Mouse (Mus musculus): Measurements from ENCODE around the gene Dusp5. TPM values are rescaled to one million over a fixed set of nuclear protein-coding genes. Genes with fewer than 3 reads are reported as not detected.

Dusp5 gene
- total and polyA plus RNA-seq, 2 experiments from 2014 or later: 9.6 to 20.8 TPM

- Histone ChIP-seq H3K9me3 (replicated peaks; ENCODE audit: control insufficient read depth, low read length) (no peaks in the 10 kb centered on the region), H3K9ac (replicated peaks; ENCODE audit: low read depth, low read length) (no peak overlapping the region), H3K27ac (ENCODE audit: low read depth) (no peak overlapping the region), H3K4me3 (ENCODE audit: low read depth, low read length) (no peak overlapping the region), H3K4me2 (ENCODE audit: low read depth, low read length) (no peak overlapping the region), H3K4me1 (ENCODE audit: control insufficient read depth, insufficient read depth) (peaks cover 19% of the 10 kb centered on the region), H3K27me3 (ENCODE audit: control insufficient read depth, insufficient read depth, low read length) (no peaks in the 10 kb centered on the region), H3K36me3 (replicated peaks; ENCODE audit: control insufficient read depth, insufficient read depth, low read length) (no peaks in the 10 kb centered on the region)
- DNase-seq (ENCODE audit: low spot score) (peak; percentile 4), ATAC-seq (ENCODE audit: insufficient read depth, low read depth) (no peak)
- 82% methylated on average over 3 of the region's 3 CpGs for WGBS
- TF ChIP-seq EP300 (IDR thresholded peaks at IDR 0.05; ENCODE audit: low read depth) (no peak), CTCF (IDR thresholded peaks at IDR 0.05; ENCODE audit: low read depth) (no peak)
These were observed 44.0 kb upstream of the Dusp5 start for GRCm38 (mm10) chr19:53484918-53485317.

GRCm38 (mm10) chr19:53489187-53489586 lies 39.7 kb upstream of the Dusp5 start:
- no peak for DNase-seq (ENCODE audit: low spot score)
- 56% methylated on average over 12 of the region's 12 CpGs for WGBS

DNA sequence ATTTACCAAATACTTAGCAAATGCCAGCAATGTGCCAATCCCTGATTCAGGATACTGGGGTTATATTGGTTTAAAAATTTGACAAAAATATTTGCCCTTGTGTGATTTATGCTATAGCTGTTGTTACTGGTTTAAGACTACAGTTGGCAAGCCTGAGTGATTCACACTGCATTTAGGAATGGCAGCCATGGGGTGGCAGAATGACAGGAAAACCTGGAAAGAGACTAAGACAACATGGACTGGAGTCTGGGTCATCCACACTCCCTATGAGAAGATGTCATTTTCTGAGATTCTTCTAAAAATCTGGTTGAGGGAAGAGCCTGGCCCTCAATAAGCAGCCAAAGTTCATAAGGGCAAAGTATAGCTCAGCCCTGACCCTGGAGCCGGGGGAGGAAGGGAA lies 39.0 kb upstream of the Dusp5 start:
- no peak for ATAC-seq (ENCODE audit: insufficient read depth, low read depth)
- Histone ChIP-seq H3K36me3 (replicated peaks; ENCODE audit: control insufficient read depth, insufficient read depth, low read length) (no peaks in the 10 kb centered on the region), H3K4me3 (ENCODE audit: low read depth, low read length) (no peak overlapping the region), H3K4me1 (ENCODE audit: control insufficient read depth, insufficient read depth) (peaks cover 16% of the 10 kb centered on the region; the same call in 1 of the 2 replicates), H3K27me3 (ENCODE audit: control insufficient read depth, insufficient read depth, low read length) (no peaks in the 10 kb centered on the region), H3K9me3 (replicated peaks; ENCODE audit: control insufficient read depth, low read length) (no peaks in the 10 kb centered on the region), H3K27ac (ENCODE audit: low read depth) (no peak overlapping the region), H3K9ac (replicated peaks; ENCODE audit: low read depth, low read length) (no peak overlapping the region), H3K4me2 (ENCODE audit: low read depth, low read length) (no peak overlapping the region)
- DNase-seq (ENCODE audit: low spot score): no peak
- no peak for TF ChIP-seq EP300 (IDR thresholded peaks at IDR 0.05; ENCODE audit: low read depth)
- TF ChIP-seq CTCF (IDR thresholded peaks at IDR 0.05; ENCODE audit: low read depth): no peak
- WGBS: 76% methylated on average over 1 of the region's 1 CpGs

More at GRCm38 (mm10) chr19:53489187-53489586, 39.7 kb upstream of the Dusp5 start:
- TF ChIP-seq EP300 (IDR thresholded peaks at IDR 0.05; ENCODE audit: low read depth): no peak
- TF ChIP-seq CTCF (IDR thresholded peaks at IDR 0.05; ENCODE audit: low read depth): no peak
- H3K27me3 ChIP-seq (ENCODE audit: control insufficient read depth, insufficient read depth, low read length): no peaks in the 10 kb centered on the region
- no peak for ATAC-seq (ENCODE audit: insufficient read depth, low read depth)
- H3K9me3 ChIP-seq (replicated peaks; ENCODE audit: control insufficient read depth, low read length): no peaks in the 10 kb centered on the region
- no peak overlapping the region for H3K9ac ChIP-seq (replicated peaks; ENCODE audit: low read depth, low read length)
- H3K27ac ChIP-seq (ENCODE audit: low read depth): no peak overlapping the region
- no peak overlapping the region for H3K4me3 ChIP-seq (ENCODE audit: low read depth, low read length)
- peaks cover 15% of the 10 kb centered on the region for H3K4me1 ChIP-seq (ENCODE audit: control insufficient read depth, insufficient read depth)
- H3K4me2 ChIP-seq (ENCODE audit: low read depth, low read length): no peak overlapping the region
- H3K36me3 ChIP-seq (replicated peaks; ENCODE audit: control insufficient read depth, insufficient read depth, low read length): no peaks in the 10 kb centered on the region

DNA sequence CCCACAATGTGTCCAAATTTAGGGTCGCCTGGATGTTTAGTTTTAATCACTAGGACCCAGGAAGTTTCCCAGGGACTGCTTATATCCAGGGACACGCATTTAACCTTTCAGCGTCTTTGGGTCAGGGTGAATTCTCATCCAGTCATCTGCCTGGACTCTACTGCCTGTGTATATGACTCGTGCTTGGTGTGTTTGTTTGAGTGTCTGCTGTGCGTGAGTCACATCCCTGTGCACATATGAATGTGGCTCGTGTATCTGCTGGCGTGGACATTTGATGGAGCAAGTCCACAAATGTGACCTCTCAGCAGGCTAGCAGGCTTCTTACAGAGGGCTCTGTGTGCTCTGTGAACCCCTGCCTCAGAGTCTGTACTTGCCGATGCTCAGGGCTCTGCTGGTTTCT lies 38.0 kb upstream of the Dusp5 start:
- no peak for DNase-seq (ENCODE audit: low spot score)
- Histone ChIP-seq H3K4me1 (ENCODE audit: control insufficient read depth, insufficient read depth) (peaks cover 14% of the 10 kb centered on the region; the same call in 1 of the 2 replicates), H3K4me3 (ENCODE audit: low read depth, low read length) (no peak overlapping the region), H3K4me2 (ENCODE audit: low read depth, low read length) (no peak overlapping the region), H3K9me3 (replicated peaks; ENCODE audit: control insufficient read depth, low read length) (no peaks in the 10 kb centered on the region), H3K27ac (ENCODE audit: low read depth) (no peak overlapping the region), H3K9ac (replicated peaks; ENCODE audit: low read depth, low read length) (no peak overlapping the region), H3K27me3 (ENCODE audit: control insufficient read depth, insufficient read depth, low read length) (no peaks in the 10 kb centered on the region), H3K36me3 (replicated peaks; ENCODE audit: control insufficient read depth, insufficient read depth, low read length) (no peaks in the 10 kb centered on the region)
- TF ChIP-seq EP300 (IDR thresholded peaks at IDR 0.05; ENCODE audit: low read depth) (no peak), CTCF (IDR thresholded peaks at IDR 0.05; ENCODE audit: low read depth) (no peak)
- ATAC-seq (ENCODE audit: insufficient read depth, low read depth): no peak
- WGBS: 76% methylated on average over 8 of the region's 8 CpGs

GRCm38 (mm10) chr19:53492528-53492927 lies 36.4 kb upstream of the Dusp5 start:
- Histone ChIP-seq H3K36me3 (replicated peaks; ENCODE audit: control insufficient read depth, insufficient read depth, low read length) (no peaks in the 10 kb centered on the region), H3K4me3 (ENCODE audit: low read depth, low read length) (no peak overlapping the region), H3K4me2 (ENCODE audit: low read depth, low read length) (no peak overlapping the region), H3K27me3 (ENCODE audit: control insufficient read depth, insufficient read depth, low read length) (no peaks in the 10 kb centered on the region), H3K4me1 (ENCODE audit: control insufficient read depth, insufficient read depth) (peaks cover 14% of the 10 kb centered on the region; the same call in 1 of the 2 replicates), H3K27ac (ENCODE audit: low read depth) (peak overlapping the region; percentile 80; the same call in 1 of the 2 replicates), H3K9me3 (replicated peaks; ENCODE audit: control insufficient read depth, low read length) (no peaks in the 10 kb centered on the region), H3K9ac (replicated peaks; ENCODE audit: low read depth, low read length) (no peak overlapping the region)
- ATAC-seq (ENCODE audit: insufficient read depth, low read depth): no peak
- no peak for TF ChIP-seq EP300 (IDR thresholded peaks at IDR 0.05; ENCODE audit: low read depth)
- no peak for TF ChIP-seq CTCF (IDR thresholded peaks at IDR 0.05; ENCODE audit: low read depth)
- 42% methylated on average over 4 of the region's 4 CpGs for WGBS
- no peak for DNase-seq (ENCODE audit: low spot score)

DNA sequence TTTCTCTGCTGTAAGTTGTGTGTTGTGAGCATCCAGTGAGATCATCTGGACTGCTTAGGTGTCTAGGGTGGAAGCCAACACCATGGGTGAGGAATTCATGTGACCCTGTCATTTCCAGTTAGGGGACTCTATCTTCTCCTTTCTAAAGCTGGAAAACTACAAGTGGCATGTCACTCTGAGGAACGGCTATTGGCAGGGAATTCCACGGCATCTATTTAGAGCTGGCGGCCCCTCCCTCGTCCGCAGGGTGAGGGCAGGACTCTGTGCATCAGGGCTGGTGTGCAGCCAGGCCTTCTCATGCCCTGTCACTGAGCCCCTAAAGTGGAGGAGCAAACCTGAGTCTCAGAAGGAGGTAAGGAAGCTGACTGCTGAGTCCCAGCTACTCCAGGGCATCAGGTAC lies 35.0 kb upstream of the Dusp5 start:
- DNase-seq (ENCODE audit: low spot score): peak; percentile 81
- peak; percentile 88 for ATAC-seq (ENCODE audit: insufficient read depth, low read depth)
- no peak overlapping the region for H3K4me3 ChIP-seq (ENCODE audit: low read depth, low read length)
- WGBS: 39% methylated on average over 5 of the region's 5 CpGs
- H3K4me2 ChIP-seq (ENCODE audit: low read depth, low read length): no peak overlapping the region
- peak overlapping the region; percentile 80 for H3K27ac ChIP-seq (ENCODE audit: low read depth)
- peaks cover 14% of the 10 kb centered on the region; the same call in 1 of the 2 replicates for H3K4me1 ChIP-seq (ENCODE audit: control insufficient read depth, insufficient read depth)
- no peak overlapping the region for H3K9ac ChIP-seq (replicated peaks; ENCODE audit: low read depth, low read length)
- H3K9me3 ChIP-seq (replicated peaks; ENCODE audit: control insufficient read depth, low read length): no peaks in the 10 kb centered on the region
- H3K27me3 ChIP-seq (ENCODE audit: control insufficient read depth, insufficient read depth, low read length): no peaks in the 10 kb centered on the region
- H3K36me3 ChIP-seq (replicated peaks; ENCODE audit: control insufficient read depth, insufficient read depth, low read length): no peaks in the 10 kb centered on the region
- TF ChIP-seq CTCF (IDR thresholded peaks at IDR 0.05; ENCODE audit: low read depth) (no peak), EP300 (IDR thresholded peaks at IDR 0.05; ENCODE audit: low read depth) (no peak)

All from heart, postnatal 0 days (tissue).